Mouse (Mus musculus): ENCODE measurements around the gene Gm20388. TPM values are rescaled to one million over a fixed set of nuclear protein-coding genes. Genes with fewer than 3 reads are reported as not detected.

Gene Gm20388
- polyA plus RNA-seq, 1 experiment: 10.6 TPM

DNA sequence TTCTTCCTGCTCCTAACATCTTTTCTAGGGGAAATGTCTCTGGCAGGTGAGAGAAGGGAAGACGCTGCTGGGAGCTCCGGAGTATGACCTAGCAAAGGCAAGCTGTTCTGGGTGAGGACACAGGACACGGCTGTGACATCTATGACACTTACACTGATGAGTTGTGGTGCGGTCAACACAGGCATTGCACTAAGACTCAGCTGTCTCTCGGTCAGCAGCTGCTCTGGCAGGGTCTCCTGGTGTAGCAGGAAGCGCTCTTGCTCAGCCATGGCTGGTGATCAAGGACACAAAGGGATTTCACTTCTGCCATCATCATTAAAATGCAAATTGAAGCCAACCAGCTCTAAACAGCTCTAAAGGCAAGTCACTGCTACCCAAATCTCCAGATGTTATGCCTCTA lies 3997.0 kb downstream of the Gm20388 start:
- WGBS: 97% methylated on average over 6 of the region's 6 CpGs
- no peaks in the 10 kb centered on the region for H3K4me1 ChIP-seq (ENCODE audit: control insufficient read depth, insufficient read depth, low read length)
- no peak overlapping the region for H3K27ac ChIP-seq (ENCODE audit: control insufficient read depth, insufficient read depth, low read depth, low read length, poor library complexity)
- no peak overlapping the region for H3K4me3 ChIP-seq (replicated peaks; ENCODE audit: control insufficient read depth, low read depth, low read length)
- TF ChIP-seq POLR2A (IDR thresholded peaks at IDR 0.05; ENCODE audit: borderline replicate concordance, control insufficient read depth, low read depth, low read length): no peak
- no peak for TF ChIP-seq CTCF (IDR thresholded peaks at IDR 0.05; ENCODE audit: control insufficient read depth, insufficient read depth, low read length)

DNA sequence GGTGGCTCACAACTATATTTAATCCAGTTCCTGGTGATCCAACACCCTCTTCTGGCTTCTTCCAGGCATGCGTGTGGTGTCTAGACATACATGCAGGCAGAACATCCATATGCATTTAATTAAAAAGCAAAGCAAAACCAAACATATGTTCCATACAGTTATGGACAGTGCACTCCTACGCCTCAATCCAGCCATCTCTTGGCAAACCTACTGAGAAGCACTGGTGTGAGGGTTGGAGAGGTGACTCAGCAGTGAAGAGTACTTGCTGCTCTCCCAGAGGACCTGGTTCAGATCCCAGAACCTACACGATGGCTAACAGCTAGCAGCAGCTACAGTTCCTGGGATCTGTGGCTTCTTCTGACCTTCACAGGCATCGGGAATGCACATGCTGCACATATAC lies 4001.6 kb downstream of the Gm20388 start:
- TF ChIP-seq CTCF (IDR thresholded peaks at IDR 0.05; ENCODE audit: control insufficient read depth, insufficient read depth, low read length) (no peak), POLR2A (IDR thresholded peaks at IDR 0.05; ENCODE audit: borderline replicate concordance, control insufficient read depth, low read depth, low read length) (no peak)
- H3K4me1 ChIP-seq (ENCODE audit: control insufficient read depth, insufficient read depth, low read length): no peaks in the 10 kb centered on the region
- H3K27ac ChIP-seq (ENCODE audit: control insufficient read depth, insufficient read depth, low read depth, low read length, poor library complexity): no peak overlapping the region
- 90% methylated on average over 4 of the region's 4 CpGs for WGBS
- H3K4me3 ChIP-seq (replicated peaks; ENCODE audit: control insufficient read depth, low read depth, low read length): no peak overlapping the region

DNA sequence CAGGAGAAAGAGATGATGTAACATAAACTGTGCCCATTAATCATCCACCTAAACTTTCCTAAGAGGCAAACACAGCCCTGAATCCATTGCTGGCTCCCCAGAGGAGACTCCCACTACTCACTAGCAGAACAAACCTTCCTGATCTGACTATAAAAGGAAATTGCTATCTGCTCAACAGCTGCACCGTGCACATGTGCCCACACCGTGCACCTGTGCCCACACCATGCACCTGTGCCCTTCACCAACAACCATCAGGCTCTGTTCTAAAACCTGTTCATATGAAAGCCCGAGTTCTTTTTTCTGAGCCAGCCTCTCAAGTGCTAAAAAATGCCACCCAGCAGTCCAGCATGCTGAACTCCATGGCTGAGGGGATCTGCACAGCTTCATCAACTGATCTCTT lies 4004.0 kb downstream of the Gm20388 start:
- Histone ChIP-seq H3K27ac (ENCODE audit: control insufficient read depth, insufficient read depth, low read depth, low read length, poor library complexity) (no peak overlapping the region), H3K4me3 (replicated peaks; ENCODE audit: control insufficient read depth, low read depth, low read length) (no peak overlapping the region), H3K4me1 (ENCODE audit: control insufficient read depth, insufficient read depth, low read length) (no peaks in the 10 kb centered on the region)
- 85% methylated on average over 3 of the region's 3 CpGs for WGBS
- no peak for TF ChIP-seq CTCF (IDR thresholded peaks at IDR 0.05; ENCODE audit: control insufficient read depth, insufficient read depth, low read length)
- TF ChIP-seq POLR2A (IDR thresholded peaks at IDR 0.05; ENCODE audit: borderline replicate concordance, control insufficient read depth, low read depth, low read length): no peak

DNA sequence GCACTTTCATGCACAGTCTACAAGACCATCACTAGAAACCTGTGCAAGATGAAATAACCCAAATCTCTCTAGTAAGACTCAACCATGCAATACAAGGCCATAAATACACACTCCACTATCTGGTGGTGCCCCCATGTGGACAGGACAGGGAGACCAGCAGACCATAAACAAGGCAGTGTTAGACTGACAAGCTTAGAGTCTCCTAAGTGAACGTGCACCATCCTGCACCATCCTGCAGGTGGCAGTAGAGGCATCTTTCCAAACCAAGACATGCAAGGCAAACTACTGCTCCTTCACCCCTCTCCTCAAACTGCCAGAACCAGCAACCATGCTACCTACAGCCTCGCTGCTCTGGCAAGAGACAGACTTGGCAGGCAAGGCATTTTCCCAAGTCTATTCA lies 4014.1 kb downstream of the Gm20388 start:
- H3K27ac ChIP-seq (ENCODE audit: control insufficient read depth, insufficient read depth, low read depth, low read length, poor library complexity): no peak overlapping the region
- H3K4me1 ChIP-seq (ENCODE audit: control insufficient read depth, insufficient read depth, low read length): no peaks in the 10 kb centered on the region
- 14% methylated on average over 2 of the region's 2 CpGs for WGBS
- TF ChIP-seq CTCF (IDR thresholded peaks at IDR 0.05; ENCODE audit: control insufficient read depth, insufficient read depth, low read length) (peak; percentile 96), POLR2A (IDR thresholded peaks at IDR 0.05; ENCODE audit: borderline replicate concordance, control insufficient read depth, low read depth, low read length) (no peak)
- H3K4me3 ChIP-seq (replicated peaks; ENCODE audit: control insufficient read depth, low read depth, low read length): no peak overlapping the region

DNA sequence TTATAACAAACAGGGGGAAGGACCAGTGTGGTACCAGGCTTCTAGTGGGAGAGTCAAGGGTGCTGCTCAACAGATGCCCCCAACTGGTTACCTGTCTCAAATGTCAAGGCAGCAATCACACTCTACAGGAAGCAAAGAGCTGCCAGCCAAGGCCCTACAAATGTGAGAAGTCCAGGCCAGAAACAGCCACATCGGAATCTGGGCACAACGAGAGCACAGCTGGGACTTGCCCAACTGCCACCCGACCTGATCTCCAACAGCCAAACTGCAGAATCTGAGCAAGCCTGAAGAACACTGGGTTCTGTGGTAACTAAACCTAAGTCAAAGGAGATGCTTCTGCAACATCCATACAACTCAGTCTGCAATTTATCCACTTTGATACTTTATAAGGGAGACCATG lies 4015.0 kb downstream of the Gm20388 start:
- 88% methylated on average over 3 of the region's 3 CpGs for WGBS
- Histone ChIP-seq H3K4me3 (replicated peaks; ENCODE audit: control insufficient read depth, low read depth, low read length) (no peak overlapping the region), H3K4me1 (ENCODE audit: control insufficient read depth, insufficient read depth, low read length) (no peaks in the 10 kb centered on the region), H3K27ac (ENCODE audit: control insufficient read depth, insufficient read depth, low read depth, low read length, poor library complexity) (no peak overlapping the region)
- no peak for TF ChIP-seq CTCF (IDR thresholded peaks at IDR 0.05; ENCODE audit: control insufficient read depth, insufficient read depth, low read length)
- no peak for TF ChIP-seq POLR2A (IDR thresholded peaks at IDR 0.05; ENCODE audit: borderline replicate concordance, control insufficient read depth, low read depth, low read length)

DNA sequence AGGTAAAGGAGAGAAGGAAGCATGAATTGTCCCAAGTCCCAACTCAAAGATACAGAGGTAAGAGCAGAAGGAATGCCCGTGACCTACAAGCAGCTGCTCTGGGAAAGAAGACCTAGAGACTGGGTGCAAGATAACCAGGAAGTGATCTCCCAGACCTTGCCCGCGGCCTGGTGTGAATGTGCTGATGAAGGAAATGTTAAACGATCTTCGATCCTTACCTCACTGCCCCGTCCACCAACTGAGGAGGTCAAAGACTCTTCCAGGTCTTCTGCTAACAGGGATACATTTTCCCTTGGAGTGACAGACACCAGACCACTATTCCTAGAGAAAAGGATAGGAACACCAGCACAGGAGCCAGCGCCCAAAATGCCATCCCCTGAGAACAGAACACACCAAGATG lies 4018.4 kb downstream of the Gm20388 start:
- whole genome bisulfite sequencing: 91% methylated on average over 7 of the region's 7 CpGs
- Histone ChIP-seq H3K27ac (ENCODE audit: control insufficient read depth, insufficient read depth, low read depth, low read length, poor library complexity) (no peak overlapping the region), H3K4me3 (replicated peaks; ENCODE audit: control insufficient read depth, low read depth, low read length) (no peak overlapping the region), H3K4me1 (ENCODE audit: control insufficient read depth, insufficient read depth, low read length) (no peaks in the 10 kb centered on the region)
- no peak for TF ChIP-seq CTCF (IDR thresholded peaks at IDR 0.05; ENCODE audit: control insufficient read depth, insufficient read depth, low read length)
- TF ChIP-seq POLR2A (IDR thresholded peaks at IDR 0.05; ENCODE audit: borderline replicate concordance, control insufficient read depth, low read depth, low read length): no peak

DNA sequence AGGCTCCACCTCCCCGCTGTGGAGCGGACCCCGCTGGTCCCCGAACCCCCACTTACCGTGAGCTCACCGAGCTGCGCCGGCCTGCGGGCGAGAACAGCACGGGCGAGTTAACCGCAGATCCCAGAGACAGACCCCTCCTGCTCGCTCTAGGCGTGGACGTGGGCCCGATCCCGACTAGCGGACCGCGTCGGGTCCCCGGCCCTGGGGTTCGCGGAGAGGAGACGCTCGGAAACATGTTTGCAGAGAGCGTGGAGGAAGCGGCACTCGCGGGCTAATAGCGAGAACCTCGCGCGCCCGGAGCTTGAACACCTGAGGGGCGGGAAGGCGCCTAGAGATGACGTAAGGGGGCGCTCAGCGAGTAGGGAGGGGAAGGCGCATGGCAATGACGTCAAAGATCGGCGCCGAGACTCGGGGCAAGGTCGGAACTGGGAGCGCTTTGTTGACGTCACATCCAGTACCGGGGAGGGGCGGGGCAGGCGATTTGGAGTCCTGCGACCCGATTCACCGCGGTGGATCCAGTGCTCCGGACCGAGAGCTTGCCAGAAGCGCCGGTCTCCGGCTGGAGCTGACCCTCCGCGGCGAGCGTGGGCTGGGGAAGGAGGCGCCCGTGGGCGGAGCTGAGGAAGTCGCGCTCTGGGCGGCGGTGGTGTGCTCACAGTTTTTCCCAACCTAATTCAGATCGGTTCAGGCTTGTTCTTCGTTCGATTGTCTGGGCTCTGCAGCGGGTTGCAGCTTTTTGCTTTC lies 4038.5 kb downstream of the Gm20388 start, which contains the start of gene Nup133:
Gene Nup133 (minus strand): TSS at position 324 of the 744 bp plus-strand sequence.
- WGBS: under 1% methylated on average over 77 of the region's 77 CpGs
- peak within 1 kb of the TSS; percentile 89 for H3K4me3 ChIP-seq (replicated peaks; ENCODE audit: control insufficient read depth, low read depth, low read length)
- TF ChIP-seq POLR2A (IDR thresholded peaks at IDR 0.05; ENCODE audit: borderline replicate concordance, control insufficient read depth, low read depth, low read length) (peak; percentile 33; the same call in 1 of the 2 replicates), CTCF (IDR thresholded peaks at IDR 0.05; ENCODE audit: control insufficient read depth, insufficient read depth, low read length) (no peak)
- H3K4me1 ChIP-seq (ENCODE audit: control insufficient read depth, insufficient read depth, low read length): peaks cover 1% of the 10 kb centered on the region; the same call in 1 of the 2 replicates
- H3K27ac ChIP-seq (ENCODE audit: control insufficient read depth, insufficient read depth, low read depth, low read length, poor library complexity): peak within 1 kb of the TSS; percentile 76

DNA sequence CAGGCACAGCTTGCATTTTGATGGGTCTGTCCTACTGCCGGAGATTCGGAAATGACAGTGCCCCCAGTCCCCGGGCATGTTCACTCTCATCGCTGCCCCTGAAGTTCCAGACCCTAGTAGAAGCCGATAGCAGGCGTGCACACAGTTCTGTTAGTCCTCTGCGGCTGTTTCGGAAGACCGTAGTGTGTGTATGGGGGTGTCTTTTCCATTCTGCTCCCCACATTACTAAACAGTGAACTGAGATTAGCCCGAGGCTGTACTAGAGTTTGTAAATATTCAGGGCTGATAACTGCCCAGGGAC lies 4039.0 kb downstream of the Gm20388 start:
- WGBS: 1% methylated on average over 10 of the region's 10 CpGs
- peak overlapping the region; percentile 76 for H3K27ac ChIP-seq (ENCODE audit: control insufficient read depth, insufficient read depth, low read depth, low read length, poor library complexity)
- H3K4me1 ChIP-seq (ENCODE audit: control insufficient read depth, insufficient read depth, low read length): peaks cover 1% of the 10 kb centered on the region; the same call in 1 of the 2 replicates
- H3K4me3 ChIP-seq (replicated peaks; ENCODE audit: control insufficient read depth, low read depth, low read length): peak overlapping the region; percentile 89
- TF ChIP-seq CTCF (IDR thresholded peaks at IDR 0.05; ENCODE audit: control insufficient read depth, insufficient read depth, low read length): no peak
- no peak for TF ChIP-seq POLR2A (IDR thresholded peaks at IDR 0.05; ENCODE audit: borderline replicate concordance, control insufficient read depth, low read depth, low read length)

Data from bone marrow, adult 2 months (tissue).